Mouse (Mus musculus): ENCODE data around the gene Fgfr2.

GRCm38 (mm10) chr7:132742912-132743311 lies 380.2 kb downstream of the Fgfr2 start:
- TF ChIP-seq CTCF (IDR thresholded peaks at IDR 0.05; ENCODE audit: extremely low read depth, insufficient read length, insufficient replicate concordance, low read depth, low read length), result no peak
- no peak for TF ChIP-seq POLR2A (IDR thresholded peaks at IDR 0.05; ENCODE audit: low read depth, low read length)

All from small intestine, adult 2 months (tissue).